Mouse (Mus musculus) lung, postnatal 4 days (tissue): ENCODE measurements around the gene Treh.
"Not testable (repeated sequence)": the region's sequence is repeated elsewhere in the genome, so short reads cannot be mapped to it uniquely, and the experiment has no call there.

Experiments
- DNase-seq, 2 experiments: peaks; one replicate each; pipeline ENCODE4 v3.0.0; 2021

Gene Treh

DNA sequence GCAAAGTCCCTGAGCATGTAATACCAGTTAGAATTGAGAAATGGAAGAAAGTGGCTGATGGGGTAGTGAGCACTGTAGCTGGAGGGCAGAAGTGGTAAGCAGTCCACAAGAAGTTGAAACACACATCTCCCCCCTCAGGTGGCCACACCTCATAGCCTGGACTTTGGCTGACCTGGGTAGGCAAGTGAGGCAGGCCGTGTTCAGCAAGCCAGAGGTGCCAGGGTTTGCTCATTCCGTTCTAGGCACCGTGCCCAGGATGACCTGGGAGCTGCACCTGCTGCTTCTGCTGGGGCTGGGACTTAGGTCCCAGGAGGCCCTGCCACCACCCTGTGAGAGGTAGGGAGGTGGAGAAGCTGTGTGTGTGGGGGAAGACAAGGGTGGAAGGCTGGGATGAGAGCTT lies at the start of gene Treh:
Gene Treh (plus strand): TSS at position 229 of the 400 bp plus-strand sequence.
- no peak for DNase-seq

DNA sequence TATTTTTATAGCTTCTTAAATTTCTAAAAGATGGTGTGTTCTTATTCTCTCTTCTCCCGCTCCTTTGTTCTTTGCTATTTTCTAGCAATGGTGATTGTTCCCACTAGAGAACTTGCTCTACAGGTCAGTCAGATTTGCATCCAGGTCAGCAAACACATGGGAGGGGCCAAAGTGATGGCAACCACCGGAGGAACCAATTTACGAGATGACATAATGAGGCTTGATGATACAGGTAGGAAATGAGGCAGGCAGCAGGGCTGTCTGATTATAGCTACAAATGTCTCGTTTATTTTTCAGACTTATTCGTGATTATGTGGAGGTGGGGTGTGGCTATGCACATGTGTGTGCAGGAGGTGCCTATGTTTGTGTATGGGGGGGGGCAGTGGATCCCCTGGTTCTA lies 48.6 kb upstream of the Treh start:
- DNase-seq = no peak

DNA sequence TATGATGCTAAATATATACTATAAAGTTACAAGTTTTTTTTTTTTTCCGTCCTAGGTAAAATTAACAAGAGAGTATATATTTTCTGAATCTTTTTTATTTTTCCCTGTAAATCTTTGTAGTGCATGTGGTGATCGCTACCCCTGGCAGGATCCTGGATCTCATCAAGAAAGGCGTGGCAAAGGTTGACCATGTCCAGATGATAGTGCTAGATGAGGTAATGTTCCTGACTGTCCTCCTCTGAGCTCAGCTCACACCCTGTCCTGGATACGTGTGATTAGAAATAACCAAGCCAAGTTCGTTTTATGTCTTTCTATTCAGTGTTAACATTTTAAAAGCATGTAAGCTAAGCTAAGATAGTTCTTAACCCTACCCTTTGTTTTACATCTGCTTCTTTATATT lies 46.8 kb upstream of the Treh start:
- no peak for DNase-seq

DNA sequence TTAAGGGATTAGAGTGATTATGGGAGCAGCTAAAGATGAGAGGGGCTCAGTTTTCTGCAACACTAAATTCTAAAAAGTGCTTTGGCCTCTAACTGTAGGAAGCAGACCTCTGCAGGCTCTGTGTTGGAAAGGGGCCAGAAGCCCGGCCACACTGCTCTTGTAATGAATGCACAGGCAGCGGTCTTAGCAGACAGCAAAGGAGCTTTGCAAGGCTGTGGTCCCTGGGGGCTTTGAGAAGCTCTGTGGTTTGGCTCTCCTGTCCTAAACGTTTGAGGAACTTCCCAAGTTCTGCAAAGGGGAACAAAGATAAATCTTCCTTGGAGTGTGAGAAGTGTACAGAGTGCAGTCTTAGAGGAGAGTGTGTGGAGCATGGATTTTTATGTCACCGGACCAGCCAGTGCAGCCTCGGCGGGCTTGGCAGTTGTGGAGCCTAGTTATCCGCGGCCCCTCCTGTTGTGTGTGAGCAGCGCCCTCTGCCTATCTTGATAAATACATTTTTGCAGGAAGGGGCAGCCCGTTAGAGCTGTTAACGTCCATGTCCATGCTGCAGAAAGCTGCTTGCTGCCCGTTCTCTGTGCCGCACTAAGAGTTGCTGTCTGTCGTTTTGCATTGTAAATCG lies 35.4 kb upstream of the Treh start:
- DNase-seq = peak in 1 of 2 experiments; percentile 41

DNA sequence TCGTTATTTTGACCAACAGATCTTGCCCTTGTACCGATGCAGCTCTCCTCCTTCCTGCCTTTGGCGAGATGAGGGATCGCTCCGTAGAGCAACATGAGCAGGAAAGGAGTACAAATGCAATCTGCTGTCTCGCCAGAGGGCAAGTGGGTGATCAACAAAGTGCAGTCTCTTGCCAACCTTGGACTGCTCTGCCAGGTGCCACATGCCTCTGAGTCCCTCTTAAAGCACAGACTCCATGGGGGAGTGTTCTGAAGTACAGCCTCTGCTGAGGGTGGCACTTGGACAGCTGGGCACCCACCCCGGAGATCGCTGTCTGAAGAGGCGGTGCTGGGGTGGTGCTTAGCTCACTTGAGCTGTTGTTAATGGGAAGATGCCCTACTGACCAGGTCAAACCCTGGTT lies 34.3 kb upstream of the Treh start:
- DNase-seq = not testable (repeated sequence)

DNA sequence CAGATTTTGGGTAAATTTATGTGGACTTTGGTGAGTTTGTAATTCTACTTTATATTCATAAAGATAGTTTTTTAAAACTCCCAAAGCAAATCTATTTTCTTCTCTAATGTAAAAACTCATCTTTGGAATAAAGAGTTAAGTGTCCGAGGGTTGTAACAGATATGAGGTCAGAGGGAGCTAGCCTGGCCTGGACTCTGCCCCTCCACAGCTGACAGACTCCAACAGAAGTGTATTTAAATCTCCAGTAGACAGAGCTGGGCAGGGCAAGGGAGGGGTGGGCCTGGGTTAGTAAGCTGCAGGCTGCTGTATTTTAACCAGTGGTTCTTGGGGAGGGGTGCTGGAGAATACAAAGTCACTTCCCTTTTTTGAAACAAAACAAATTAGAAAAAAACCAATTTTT lies 33.0 kb upstream of the Treh start:
- not testable (repeated sequence) for DNase-seq

DNA sequence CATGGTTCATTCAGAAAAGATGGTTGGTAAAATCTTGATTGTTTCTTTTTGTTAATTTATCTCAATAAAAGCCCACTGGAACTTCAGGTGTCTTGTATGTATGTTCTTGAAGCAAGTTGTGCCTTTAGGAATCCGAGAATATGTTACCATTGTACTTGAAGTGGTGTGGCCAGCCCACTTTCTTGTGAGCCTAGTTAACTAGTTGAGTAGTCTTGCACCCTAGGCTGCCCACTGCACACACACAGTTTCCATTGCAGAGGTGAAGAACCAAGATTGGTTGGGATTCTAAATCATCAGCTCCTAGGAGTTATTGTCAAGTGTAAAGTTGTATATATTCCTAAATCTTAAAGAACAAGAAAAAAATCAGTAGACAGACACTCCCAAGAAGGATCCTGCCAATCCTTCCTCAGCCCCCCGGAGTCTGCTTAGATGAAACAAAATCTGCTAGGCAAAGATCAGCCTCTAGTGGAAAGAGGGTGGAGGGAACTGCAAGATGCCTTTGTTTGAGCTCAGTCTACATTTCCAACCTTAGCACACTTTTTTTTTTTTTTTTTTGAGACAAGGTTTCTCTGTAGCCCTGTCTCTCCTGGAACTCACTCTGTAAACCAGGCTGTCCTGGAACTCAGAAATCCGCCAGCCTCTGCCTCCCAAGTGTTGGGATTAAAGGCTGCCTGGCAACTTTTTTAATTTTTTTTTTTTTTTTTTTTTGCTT lies 32.2 kb upstream of the Treh start:
- no peak for DNase-seq

DNA sequence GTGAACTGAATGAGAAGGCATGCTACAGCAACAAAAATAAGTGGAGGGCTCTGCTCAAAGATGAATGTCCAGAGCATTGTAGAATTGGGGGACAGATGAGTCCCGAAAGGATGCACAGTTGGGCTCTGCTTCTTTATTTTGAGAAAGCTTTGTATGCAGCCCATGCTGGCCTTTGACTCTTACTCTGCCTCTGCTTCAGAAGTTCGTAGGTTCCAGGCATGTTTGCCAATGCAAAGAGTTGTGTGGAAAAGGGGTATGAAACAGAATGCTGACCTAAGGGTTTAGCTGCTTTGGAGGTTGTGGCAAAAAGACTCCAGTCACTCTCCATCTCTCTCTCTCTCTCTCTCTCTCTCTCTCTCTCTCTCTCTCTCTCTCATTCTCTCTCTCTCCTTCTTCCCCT lies 31.4 kb upstream of the Treh start:
- no peak for DNase-seq

DNA sequence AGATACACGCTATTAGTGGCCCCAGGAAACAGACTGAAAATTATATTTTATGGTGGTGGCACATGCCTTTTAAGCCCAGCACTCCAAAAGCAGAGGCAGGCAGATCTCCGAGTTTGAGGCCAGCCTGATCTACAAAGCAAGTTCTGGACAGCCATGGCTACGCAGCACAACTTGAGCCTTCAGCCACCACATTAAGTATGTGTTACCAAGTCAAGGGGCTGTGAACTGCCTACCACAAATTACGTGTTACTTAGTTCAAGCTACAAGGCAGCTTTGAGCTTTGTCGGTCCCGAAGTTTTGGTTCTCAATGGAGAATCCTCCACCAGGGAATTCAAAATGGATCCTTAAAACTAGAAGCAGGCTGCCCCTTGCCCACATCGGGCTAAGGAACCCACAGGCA lies 29.9 kb upstream of the Treh start:
- DNase-seq = no peak

DNA sequence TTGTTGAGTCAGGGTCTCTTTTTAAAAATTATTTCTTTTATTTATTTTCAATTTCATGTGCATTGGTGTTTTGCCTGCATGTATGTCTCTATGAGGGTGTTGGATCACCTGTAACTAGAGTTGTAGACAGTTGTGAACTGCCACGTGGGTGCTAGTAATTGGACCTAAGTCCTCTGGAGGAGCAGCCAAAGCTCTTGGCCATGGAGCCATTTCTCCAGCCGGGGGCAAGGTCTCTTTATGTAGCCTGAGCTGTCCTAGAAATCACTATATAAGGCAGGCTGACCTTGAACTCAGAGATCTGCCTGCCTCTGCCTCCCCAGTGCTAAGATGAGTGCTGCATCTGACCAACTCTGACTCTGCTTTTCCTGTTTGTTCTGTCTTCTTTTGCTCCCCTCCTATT lies 28.8 kb upstream of the Treh start:
- DNase-seq = no peak

DNA sequence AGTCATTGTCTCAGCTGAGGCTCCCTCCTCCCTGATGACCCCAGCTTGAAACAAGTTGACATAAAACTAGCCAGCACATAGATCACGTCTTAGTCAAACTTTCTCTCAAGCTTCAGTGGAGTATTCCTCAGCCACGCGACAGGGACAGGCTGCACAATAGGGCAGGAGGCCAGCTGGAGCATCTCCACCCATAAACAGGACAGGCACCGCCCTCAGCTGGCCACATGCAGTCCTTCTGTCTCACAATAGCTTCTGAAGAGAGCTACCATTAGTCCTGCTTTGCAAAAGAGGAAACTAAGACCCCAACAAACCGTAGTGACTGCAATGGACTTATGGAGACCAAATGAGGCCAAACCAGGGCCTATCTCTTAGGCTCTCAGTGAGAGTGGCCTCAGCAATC lies 27.6 kb upstream of the Treh start:
- DNase-seq = peak; percentile 79 to 87

DNA sequence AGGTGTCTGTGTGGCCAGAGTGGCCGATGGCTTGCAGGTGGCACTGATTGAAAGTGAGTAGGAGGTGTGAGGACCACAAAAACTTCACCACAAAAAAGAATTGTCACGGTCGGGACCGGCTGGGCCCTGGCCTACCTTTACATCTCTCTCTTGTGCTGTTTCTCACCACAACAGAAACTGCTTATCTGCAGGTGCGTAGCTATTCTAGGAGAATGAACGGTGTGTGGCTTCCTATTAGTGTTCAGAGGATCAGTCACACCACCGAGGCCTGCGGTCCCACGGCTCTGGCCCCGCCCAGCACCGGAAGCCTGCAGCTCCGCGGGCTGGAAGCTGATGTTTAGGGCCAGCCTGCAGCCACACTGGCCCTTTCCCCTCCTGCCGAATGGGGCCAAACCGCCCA lies 27.1 kb upstream of the Treh start:
- DNase-seq = peak; percentile 52 to 65

DNA sequence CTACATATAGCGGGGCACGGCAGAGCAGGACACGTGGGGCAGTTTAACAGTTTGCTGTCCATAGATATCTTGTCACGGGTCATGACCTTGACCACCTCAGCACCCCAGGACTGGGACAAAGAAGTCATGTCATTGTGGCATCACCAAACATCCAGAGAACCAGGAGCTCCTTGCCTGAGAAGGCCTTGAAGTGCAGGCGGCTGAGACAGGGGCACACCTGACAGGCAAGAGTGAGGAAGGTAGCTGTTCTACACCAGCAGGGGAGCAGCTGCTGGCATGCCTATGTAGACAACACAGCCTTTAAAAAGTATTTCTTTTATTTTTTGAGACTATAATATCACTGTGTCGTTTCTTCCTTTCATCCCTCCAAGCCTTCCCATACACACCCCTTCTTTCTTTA lies 26.7 kb upstream of the Treh start:
- DNase-seq = no peak

DNA sequence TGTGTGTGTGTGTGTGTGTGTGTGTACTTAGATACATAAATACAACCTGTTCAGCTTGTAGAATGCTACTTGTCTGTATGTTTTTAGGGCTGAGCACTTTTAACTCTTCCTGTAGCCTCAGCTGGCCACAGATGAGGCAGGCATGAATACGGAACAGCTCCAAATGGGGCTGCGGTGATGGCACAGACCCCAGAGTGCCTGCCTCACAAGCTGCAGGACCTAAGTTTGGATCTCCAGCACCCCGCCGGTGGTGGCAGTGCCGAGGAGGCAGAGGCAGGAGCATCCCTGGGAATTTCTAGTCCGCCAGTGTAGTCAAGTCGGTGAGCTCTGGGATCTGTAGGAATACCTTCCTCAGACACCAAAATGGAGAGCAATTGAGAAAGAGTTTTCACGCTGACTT lies 26.0 kb upstream of the Treh start:
- no peak for DNase-seq

DNA sequence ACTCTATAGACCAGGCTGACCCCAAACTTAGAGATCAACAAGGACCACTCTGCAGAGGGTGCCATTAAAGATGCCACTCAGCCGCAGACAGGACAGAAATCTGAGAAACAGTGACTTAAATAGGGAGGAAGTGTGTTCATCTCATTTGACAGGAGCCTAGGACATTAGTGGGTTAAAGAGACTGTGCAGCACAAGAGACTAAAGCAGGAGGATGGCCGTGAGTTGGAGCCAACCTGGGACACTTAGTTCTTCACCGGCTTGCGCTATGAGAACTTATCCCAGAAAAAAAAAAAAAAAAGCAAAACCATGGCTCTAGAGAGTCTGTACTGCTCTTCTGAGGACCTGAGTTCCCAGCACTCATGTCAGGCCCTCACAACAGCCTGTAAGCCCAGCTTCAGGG lies 25.4 kb upstream of the Treh start:
- DNase-seq = no peak

DNA sequence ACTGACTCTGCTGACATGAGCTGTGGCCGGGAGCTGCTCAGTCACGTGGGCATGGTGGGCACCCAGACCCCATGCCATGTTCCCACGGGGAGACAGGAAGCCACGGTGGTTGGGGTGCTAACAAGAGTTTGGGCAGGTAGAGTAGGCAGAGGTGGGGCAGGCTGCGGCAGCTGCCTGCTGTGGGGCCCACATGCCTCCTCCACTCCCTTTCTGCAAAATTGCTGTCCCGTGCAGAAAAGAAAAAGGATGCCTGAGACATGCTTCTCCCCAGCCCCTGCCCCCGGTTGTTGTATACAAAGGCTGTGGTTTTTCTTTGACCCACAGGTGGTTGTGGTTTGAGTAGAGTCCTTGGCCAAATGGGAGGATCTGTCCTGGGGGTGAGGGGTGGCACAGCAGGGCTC lies 24.2 kb upstream of the Treh start:
- no peak for DNase-seq

DNA sequence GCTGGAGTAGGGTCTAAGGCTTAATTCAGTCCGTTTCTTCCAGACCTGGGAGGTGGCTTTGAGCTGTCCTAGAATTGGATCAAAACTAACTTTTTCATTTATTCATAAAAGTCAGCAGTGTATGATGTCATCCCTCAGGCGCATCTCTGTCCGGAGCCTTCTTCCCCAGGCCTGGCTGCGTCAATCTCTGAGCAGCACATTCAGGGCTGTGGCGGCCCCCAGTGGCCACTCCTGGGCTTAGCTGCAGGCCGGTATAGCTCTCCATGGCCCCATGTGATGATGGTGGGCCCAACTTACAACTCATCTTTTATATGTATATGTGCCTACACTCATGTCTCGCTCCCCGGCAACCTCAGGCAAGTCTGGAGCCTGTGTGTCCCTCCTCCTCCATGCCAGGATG lies 21.0 kb upstream of the Treh start:
- peak; percentile 78 to 82 for DNase-seq

DNA sequence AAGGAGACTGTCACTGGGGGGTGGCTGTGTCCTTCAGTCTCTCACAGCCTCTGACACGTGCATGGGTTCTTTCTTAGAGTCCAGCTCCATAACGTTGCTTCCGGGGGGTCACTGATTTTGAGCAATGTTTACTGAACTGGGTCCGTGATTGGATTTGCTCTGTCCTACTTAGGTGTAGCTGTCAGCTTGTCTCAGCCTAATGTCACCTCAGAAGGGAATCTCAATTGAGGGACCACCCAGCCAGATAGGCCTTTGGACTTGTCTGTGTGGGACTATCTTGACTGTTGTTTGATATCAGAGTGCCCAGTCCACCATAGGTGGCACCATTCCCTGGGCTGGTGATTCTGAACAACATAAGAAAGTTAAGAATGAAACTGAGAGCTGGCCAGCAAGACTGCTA lies 19.1 kb upstream of the Treh start:
- DNase-seq = no peak

DNA sequence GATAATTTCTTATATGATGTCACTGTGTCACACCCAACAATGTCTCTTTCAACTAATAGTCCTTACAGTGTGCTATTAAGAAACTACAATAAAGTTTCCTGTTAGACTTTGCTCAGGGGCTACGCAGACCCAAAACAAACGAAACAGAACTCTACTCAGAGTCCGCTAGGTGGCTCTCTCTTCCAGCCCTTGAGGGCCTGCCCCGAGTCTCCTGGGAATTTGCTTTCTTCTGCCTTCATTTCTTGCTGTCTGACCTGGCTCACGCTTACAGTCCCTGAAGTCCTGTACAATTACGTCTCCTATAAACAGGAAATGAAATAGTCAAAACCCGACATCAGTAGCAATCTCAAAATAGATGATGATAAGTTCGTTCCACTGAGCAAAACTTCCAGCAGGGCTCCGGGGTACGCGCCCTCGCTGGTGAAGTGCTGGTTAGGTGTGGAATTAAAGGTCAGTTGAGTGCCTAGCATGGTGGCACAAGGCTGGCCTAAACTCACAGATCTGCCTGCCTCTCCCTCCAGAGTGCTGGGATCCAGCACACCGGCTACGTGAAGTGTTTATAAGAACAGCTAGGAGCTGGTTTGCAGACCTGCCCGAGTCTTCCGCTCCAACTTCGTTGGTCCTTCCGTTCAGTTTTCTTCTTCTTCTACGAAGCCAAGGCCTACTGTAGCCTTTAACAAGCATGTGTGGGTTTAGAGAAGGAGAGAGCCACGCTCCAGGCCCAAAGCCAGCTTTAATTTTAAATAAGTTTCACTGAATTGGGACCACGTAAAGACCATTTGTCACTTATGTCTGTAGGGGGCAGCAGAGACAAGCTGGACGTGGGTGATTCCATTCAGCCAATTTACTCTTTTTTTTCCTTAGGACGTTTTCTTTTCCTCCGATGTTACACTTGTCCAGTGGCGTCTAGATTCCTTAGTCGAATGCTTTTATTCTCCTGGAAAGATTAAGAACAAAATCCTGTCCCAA lies 17.7 kb upstream of the Treh start:
- DNase-seq = peak; percentile 66 to 72

DNA sequence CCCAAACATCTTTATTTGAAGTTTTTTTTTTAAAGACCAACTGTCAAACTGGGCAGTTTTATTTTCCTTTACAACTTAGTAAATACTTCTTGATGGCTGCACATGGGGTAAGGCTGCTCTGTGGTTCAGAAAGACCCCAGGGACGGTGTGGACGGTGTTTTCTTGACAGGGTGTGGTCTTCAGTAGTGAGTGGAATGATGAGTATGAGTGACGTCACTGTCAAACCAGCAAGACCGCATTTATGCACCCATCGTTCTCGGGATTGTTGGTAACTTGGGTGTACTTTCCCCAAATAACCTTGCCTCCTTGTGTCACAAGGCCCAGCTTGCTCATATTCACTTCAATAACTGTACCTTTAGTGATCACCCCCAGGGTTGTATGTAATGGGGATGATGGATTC lies 9.3 kb upstream of the Treh start:
- DNase-seq = no peak

DNA sequence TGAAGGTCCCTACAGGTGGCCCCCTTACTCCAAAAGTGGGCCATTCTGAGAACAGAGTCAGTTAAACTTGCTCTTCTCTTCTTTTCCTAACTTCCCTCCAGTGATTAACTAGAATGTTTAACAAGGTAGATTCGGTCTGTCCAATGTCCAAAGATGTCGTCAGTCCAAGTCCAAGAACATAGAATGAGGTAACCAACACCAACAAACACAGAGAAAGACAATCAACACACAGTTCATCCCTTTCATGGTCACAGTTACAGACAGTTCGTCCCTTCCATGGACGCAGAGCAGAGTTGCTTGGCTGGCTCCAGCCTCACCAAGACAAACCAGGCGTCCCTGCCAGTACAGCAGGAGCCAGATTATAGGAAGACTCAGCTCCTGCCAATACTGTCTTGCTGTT lies 1.6 kb upstream of the Treh start:
- no peak for DNase-seq

DNA sequence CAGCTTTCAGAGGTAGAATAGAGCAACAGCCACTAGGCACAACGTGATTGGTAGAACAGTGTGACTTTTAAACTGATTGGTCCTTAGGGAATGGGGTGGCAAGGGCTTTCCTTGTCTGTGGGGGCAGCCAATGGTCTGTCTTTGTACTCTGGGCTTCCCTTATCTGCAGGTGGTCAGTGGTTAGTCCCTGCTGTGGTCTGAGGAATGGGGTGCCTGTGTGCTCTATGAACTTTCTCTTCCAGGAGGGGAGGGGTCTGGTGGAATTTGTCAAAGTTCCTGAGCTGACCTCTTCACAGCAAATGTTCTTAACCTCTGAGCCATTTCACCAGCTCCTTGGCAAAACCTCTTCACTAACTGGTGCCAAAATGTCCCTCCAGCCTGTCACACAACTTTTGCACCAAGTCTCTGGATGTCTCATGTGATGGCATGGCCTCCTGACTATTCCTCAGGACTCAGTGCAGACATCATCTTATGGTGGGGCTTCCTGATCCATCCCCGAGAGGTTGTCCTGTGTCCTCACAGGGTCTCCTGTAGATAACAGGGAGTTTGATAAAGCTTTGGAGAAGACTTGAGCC lies 655 bp upstream of the Treh start:
- no peak for DNase-seq

DNA sequence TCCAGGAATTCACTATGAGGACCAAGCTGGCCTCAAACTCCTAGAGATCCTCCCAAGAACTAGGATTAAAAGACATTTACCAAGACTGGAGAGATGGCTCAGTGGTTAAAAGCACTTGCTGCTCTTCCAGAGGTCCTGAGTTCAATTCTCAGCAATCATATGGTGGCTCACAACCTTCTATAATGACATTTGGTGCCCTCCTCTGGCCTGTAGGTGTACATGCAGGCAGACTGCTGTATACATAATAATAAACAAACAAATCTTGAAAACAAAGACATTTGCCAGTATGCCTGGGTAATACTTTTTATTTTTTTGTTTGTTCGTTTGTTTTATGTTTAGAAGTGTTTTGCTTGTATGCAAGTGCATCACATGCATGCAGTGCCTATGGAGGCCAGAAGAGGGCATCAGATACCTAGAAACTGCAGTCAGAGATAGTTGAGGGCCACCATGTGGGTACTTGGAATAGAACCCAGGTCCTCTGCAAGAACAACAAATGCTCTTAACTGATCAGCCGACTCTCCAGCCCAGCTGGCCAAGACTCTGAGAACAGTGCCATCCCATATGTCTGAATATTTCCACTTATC lies 5.3 kb downstream of the Treh start:
- no peak for DNase-seq
